Mouse (Mus musculus) olfactory bulb, adult 2 months (tissue): ENCODE results near the gene Dusp7. TPM values are rescaled to one million over a fixed set of nuclear protein-coding genes. Genes with fewer than 3 reads are reported as not detected.

Experiments
- H3K27ac ChIP-seq: fragments of 200-500 bp; 2 replicates; pipeline ENCODE4 v1.5.1; 2012; ENCODE audit warnings: low read depth, low read length; ENCODE audit not compliant: insufficient read depth
- H3K4me1 ChIP-seq: fragments of 200-500 bp; 2 replicates; pipeline ENCODE4 v1.6.1; 2012; ENCODE audit warnings: low read length; ENCODE audit not compliant: control insufficient read depth, insufficient read depth
- H3K4me3 ChIP-seq: fragments of 200-500 bp; 2 replicates; pipeline ENCODE4 v1.5.1; 2012; ENCODE audit warnings: mild to moderate bottlenecking, low read depth, low read length, moderate library complexity; ENCODE audit not compliant: insufficient read depth
- CTCF ChIP-seq: fragments of 200-500 bp; IDR thresholded peaks from 2 replicates; pipeline ENCODE4 v1.5.1; 2012; ENCODE audit warnings: low read depth, mild to moderate bottlenecking, low read length, moderate library complexity; ENCODE audit not compliant: insufficient read depth
- POLR2A ChIP-seq: fragments of 200-500 bp; IDR thresholded peaks from 2 replicates; pipeline ENCODE4 v1.6.1; 2012; ENCODE audit warnings: mild to moderate bottlenecking, low read depth, low read length, moderate library complexity; ENCODE audit not compliant: insufficient read depth
- WGBS: fragments of 180-500 bp; shearing (Covaris S2); methylation state at CpG from one replicate; pipeline ENCODE4 v1.1.7; 2018; 5-methylcytosine and 5-hydroxymethylcytosine counted together
- polyA plus RNA-seq: library from polyadenylated mRNA; stranded (reverse); fragments of >200 nt; gene quantifications from 2 replicates; pipeline ENCODE4 v1.2.4, GENCODE M21; 2012; ENCODE audit warnings: low replicate concordance; ENCODE audit not compliant: missing spikeins, insufficient read depth, insufficient read length

The Dusp7 gene
- polyA plus RNA-seq, 1 experiment, result not detected

DNA sequence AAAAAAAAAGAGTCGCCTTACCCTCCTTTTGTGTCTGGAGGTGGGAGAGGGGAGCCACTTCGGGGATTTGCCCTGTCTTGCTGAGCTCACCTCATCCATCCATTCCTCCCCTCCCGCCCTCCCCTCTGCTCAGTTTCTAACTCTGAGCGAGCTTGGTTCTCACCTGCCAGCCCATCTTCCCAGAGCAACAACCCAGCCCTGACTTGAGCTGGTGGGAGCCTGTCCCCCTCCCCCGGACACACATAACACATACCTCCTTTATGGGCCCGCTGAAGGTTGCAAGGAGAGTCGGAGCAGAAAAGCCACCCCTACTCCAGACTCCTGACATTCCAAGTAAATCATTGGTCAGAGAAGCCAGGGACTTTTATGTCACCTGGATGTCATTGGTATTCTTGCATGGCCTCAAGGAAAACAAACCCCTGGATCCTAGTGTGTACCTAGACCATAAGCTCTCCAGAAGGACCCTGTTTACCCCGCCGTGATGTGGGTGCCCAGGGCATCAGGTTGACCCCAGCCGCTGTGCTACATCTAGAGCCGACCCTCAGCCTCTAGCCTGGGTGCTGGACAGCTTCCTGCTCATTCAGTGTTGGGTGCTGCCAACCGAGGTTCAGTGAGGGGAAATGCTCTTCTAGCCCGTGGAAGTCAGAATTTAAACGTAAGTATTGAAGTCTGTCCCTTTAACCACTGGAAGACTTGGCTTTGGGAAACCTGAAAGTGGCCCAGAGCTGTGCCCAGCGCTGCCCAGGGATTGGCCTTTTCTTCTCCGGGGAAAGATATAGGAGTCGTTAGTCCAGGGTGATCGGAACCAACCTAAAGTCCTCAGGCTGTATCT, 52.8 kb downstream of the Dusp7 start:
- H3K4me1 ChIP-seq, result peaks cover 44% of the 10 kb centered on the region
- no peak overlapping the region for H3K4me3 ChIP-seq
- H3K27ac ChIP-seq, result no peak overlapping the region
- TF ChIP-seq CTCF, result no peak
- TF ChIP-seq POLR2A, result no peak
- 20% methylated on average over 18 of the region's 18 CpGs for WGBS

DNA sequence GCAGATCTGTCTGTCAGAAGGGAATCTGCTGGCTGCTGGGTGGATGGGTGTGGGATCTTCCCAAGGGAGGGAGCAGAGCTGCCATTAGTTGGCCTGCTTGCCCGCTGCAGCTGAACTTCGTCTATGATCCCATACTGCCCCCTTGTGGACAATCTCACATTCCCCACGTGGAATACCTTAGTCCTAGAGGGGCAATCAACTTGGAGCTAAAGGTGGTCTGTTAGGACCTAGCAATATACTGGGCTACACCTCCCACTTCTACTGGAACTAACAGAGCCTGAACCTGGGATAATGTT, 53.4 kb downstream of the Dusp7 start:
- Histone ChIP-seq H3K27ac (no peak overlapping the region), H3K4me3 (no peak overlapping the region), H3K4me1 (peaks cover 42% of the 10 kb centered on the region)
- TF ChIP-seq POLR2A (no peak), CTCF (peak; percentile 48; the same call in 1 of the 2 replicates)
- 0% methylated on average over 3 of the region's 3 CpGs for WGBS

Other genes starting within 250 kb of the Dusp7 start
- not detected in 2 replicates for gene Glyctk, start 210.5 kb upstream of the Dusp7 start, polyA plus RNA-seq
- gene Wdr82, start 197.7 kb upstream of the Dusp7 start, polyA plus RNA-seq, result not detected in 2 replicates
- not detected in 2 replicates for gene Ppm1m, start 168.9 kb upstream of the Dusp7 start, polyA plus RNA-seq
- not detected in 2 replicates for gene Twf2, start 165.5 kb upstream of the Dusp7 start, polyA plus RNA-seq
- not detected in 2 replicates for gene Tlr9, start 146.0 kb upstream of the Dusp7 start, polyA plus RNA-seq
- gene Alas1, start 120.0 kb upstream of the Dusp7 start, polyA plus RNA-seq, result not detected in 2 replicates
- not detected in 2 replicates for gene Poc1a, start 87.6 kb upstream of the Dusp7 start, polyA plus RNA-seq
- gene Rpl29, start 60.8 kb downstream of the Dusp7 start, polyA plus RNA-seq, result not detected in 2 replicates
- not detected in 2 replicates for gene Acy1, start 69.7 kb downstream of the Dusp7 start, polyA plus RNA-seq
- not detected in 2 replicates for gene Abhd14b, start 78.8 kb downstream of the Dusp7 start, polyA plus RNA-seq
- gene Abhd14a, start 79.0 kb downstream of the Dusp7 start, polyA plus RNA-seq, result not detected in 2 replicates
- gene Pcbp4, start 84.7 kb downstream of the Dusp7 start, polyA plus RNA-seq, result not detected in 2 replicates
- gene Gpr62, start 97.3 kb downstream of the Dusp7 start, polyA plus RNA-seq, result not detected in 2 replicates
- not detected in 2 replicates for gene Rrp9, start 107.3 kb downstream of the Dusp7 start, polyA plus RNA-seq
- not detected in 2 replicates for gene Parp3, start 108.3 kb downstream of the Dusp7 start, polyA plus RNA-seq
- not detected in 2 replicates for gene Iqcf1, start 131.3 kb downstream of the Dusp7 start, polyA plus RNA-seq
- not detected in 2 replicates for gene Iqcf5, start 145.9 kb downstream of the Dusp7 start, polyA plus RNA-seq
- gene Iqcf3, start 193.0 kb downstream of the Dusp7 start, polyA plus RNA-seq, result not detected in 2 replicates
- gene Iqcf4, start 202.4 kb downstream of the Dusp7 start, polyA plus RNA-seq, result not detected in 2 replicates